Mouse (Mus musculus) layer of hippocampus, postnatal 36 days (tissue): Measurements from ENCODE around the gene Ccn2. TPM values are rescaled to one million over a fixed set of nuclear protein-coding genes. Genes with fewer than 3 reads are reported as not detected.
"Not testable (repeated sequence)": the region's sequence is repeated elsewhere in the genome, so short reads cannot be mapped to it uniquely, and the experiment has no call there.

Experiments
- DNase-seq, 2 experiments: peaks; one replicate each; pipeline ENCODE4 v3.0.0; 2022
- total RNA-seq, 2 experiments: library from RNA; stranded (reverse); gene quantifications; 2 replicates each; pipeline ENCODE4 v1.2.3; 2021

The Ccn2 gene
- total RNA-seq, 2 experiments from 2014 or later: 6.3 to 8.3 TPM

GRCm38 (mm10) chr10:24603727-24604126 lies 8.5 kb downstream of the Ccn2 start:
- no peak for DNase-seq

GRCm38 (mm10) chr10:24609146-24609545 lies 13.9 kb downstream of the Ccn2 start:
- DNase-seq: no peak

- no peak for DNase-seq
Measured at GRCm38 (mm10) chr10:24609766-24610165, 14.5 kb downstream of the Ccn2 start.

GRCm38 (mm10) chr10:24614726-24615125 lies 19.5 kb downstream of the Ccn2 start:
- DNase-seq: no peak

DNA sequence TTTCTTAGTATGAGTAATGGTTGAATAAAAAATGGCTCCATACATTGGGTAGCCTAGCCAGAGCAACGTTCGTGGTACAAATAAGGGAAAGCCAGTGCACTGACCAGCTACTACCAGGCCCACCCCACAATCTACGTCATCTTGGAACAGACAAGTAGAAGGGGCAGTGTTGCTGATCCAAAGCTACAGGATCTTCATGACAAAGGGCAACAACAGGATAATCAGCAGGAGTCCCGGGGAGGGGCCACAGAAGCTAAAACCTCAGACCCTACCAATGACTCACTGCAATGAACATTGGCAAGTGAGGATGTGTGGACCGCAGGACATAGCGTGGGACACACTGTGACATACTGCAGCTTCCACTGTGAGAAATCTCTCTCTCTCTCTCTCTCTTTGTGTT lies 20.6 kb downstream of the Ccn2 start:
- DNase-seq: no peak

DNA sequence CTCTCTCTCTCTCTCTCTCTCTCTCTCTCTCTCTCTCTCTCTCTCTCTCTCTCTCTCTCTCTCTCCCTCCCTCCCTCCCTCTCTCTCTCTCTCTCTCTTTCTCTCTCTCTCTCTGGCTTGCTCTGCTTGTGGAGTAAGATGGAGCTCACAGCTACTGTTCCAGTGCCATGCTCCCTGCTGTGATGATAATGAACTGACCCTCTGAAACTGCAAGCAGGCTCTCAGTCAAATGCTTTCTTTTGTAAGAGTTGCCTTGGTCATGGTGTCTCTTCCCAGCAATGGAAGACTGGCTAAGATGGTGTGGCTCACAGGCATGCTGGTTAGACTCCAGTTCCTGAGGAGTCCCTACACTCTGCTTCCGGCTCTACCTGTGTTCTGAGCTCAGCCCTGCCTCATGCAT lies 21.3 kb downstream of the Ccn2 start:
- DNase-seq: not testable (repeated sequence)

GRCm38 (mm10) chr10:24621572-24621971 lies 26.3 kb downstream of the Ccn2 start:
- DNase-seq: peak in 1 of 2 experiments; percentile 34

DNA sequence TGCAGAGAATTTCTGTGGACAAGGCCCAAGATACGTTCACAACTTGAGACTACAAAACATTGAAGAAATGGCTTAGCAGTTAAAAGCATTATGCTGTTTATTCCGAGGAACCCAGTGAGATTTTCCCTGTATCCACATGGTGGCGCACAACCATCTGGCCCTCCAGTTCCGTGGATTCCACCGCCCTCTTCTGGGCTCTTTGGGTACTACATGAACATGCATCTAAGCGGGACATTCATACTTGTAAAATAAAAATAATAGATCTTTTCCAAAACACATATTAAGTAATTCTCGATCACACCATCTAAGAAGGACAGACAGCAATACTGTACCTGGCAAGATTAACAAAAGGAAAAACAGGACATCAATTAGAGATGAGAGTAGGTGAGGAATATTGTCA lies 27.3 kb downstream of the Ccn2 start:
- DNase-seq: no peak

DNA sequence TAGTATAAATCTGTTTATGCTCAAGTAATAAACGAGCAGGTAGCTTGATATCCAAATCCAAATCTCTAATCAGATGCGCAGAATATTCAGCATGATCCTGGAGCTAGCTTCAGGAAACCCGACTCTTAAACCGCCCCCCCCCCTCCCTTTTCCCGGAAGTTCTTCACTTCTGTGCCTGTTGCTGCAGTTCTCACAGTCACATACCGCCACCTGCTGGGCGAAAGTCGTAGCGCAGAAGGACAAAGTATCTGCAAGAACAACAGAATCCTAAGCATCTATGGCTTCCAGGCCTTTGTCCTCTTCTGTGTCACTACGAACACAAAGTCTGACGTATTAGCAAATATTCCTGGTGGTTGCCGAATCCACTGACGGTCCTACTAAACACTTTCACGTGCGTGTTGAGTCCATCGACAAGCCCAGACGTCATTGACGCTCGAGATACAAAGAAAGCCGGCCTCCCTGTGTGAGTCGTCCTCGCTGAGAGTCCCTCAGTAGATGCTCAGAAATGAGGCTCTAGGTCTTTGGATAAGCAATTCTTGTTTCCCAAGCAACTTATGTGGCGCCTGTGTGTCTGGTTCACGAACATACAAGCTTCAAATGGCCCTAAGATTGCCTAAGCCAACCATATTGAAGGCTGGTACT lies 29.9 kb downstream of the Ccn2 start:
- peak; percentile 70 to 71 for DNase-seq

- no peak for DNase-seq
Measured at GRCm38 (mm10) chr10:24627262-24627661, 32.0 kb downstream of the Ccn2 start.

DNA sequence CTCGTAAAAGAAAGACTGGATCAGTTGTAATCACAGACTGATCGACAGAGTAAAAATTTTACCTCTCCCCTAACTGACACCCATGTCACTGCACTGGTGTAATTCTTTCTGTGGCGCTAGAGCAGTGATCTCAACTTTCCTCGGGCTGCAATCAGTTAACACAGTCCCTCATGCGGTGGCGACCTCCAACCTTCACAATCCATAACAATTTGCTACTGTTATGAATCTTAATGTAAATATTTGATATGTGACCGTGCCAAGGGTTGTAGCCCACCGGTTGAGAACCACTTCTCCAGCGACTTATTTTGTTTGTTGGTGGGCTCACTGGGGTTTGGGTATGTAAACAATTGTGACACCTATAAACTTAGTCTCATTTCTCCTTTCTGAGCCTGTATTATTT lies 33.2 kb downstream of the Ccn2 start:
- DNase-seq: no peak

DNA sequence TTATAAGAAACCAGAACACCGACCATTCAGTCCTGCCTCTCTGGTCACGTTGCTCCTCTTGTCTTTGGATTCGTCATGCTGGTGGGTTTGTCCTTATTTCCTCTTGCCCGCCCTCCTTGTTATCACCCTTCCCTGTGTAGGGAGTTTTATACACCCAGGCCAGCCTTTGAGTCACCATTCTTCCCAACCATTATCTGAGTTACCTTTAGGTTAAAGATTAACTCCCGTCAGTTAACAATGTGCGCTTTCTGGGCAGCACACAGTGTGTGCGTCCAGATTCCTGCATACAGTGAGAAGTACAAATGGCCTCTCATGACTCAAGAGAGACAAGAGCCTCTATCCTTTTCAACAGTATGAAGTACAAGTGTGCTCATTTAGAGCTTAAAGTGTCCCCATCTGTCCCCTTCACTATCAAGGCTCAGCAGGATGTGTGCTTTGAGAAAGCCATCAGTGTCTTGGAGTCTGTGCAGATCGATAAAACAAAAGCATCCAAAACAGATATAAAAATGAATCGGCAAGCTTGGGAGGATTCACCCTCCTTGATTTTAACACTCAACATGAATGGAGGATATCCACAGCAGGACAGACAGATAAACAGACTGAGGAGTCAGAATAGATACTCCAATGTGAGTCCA lies 34.0 kb downstream of the Ccn2 start:
- DNase-seq: no peak

DNA sequence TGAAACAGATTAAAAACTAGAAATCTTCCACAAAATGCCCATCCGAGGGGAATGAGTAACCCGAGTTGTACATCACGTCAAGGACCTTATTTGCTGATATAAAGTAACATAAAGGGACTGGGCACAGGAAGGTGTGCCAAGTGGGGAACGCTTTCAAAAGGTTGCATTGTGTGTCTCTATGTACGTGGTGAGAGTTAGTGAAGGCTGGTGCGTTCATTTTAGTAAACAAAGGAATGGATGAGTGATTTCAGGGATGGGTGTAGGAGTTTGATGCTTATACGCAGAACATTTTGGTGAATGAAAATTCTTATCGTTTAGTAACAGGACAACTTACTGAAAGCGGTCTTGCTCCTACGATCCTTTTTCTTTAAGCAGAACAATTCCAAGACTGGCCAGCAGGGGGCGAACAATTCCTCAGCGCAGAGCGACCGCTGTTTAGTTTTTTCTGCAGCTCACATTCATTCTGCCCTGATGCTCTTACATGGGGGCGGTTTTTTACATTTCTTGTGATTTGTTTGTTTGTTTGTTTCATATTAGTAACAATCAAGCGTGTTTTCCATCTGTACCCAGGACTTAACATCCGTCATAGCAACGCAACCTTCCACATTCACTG lies 35.3 kb downstream of the Ccn2 start:
- peak; percentile 56 to 77 for DNase-seq

DNA sequence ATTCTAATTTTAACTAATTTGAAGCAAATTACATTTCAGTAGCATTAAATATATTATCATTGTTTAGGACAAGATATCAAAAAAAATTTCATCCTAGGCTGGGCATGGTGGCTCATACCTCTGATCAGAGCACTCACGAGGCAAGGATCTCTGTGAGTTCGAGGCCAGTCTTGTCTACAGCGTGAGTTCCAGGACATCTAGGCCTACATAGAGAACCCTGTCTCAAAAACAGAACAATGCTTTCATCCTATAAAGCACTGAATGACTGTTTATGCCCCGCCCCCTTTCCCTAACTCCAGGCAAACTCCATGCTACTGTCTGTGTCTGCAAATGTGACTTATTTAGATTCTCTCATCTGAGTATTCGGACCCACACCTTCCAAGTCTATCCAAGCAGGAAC lies 35.9 kb downstream of the Ccn2 start:
- DNase-seq: no peak

DNA sequence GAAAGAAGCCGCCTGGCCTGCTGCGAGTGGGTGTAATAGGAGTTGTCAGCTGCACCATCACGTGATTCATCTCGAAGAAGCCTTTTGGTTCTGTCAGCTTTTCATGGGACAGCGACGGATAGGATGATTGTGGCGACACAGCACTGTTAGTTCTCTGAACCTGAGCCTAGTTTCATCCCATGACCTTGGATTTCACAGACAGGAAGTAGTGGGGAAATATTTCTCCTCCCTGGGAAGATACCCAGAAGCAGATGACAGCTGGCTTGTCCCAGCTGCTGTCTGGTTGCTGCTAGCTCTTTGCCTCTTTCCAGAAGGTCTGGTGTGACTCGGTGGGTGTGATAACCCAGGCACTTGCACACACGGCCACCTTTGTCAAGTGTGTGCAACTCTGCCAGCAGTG lies 39.0 kb downstream of the Ccn2 start:
- no peak for DNase-seq

GRCm38 (mm10) chr10:24635331-24635815 lies 40.1 kb downstream of the Ccn2 start:
- no peak for DNase-seq

- DNase-seq: no peak
Measured at GRCm38 (mm10) chr10:24635884-24636283, 40.6 kb downstream of the Ccn2 start.

DNA sequence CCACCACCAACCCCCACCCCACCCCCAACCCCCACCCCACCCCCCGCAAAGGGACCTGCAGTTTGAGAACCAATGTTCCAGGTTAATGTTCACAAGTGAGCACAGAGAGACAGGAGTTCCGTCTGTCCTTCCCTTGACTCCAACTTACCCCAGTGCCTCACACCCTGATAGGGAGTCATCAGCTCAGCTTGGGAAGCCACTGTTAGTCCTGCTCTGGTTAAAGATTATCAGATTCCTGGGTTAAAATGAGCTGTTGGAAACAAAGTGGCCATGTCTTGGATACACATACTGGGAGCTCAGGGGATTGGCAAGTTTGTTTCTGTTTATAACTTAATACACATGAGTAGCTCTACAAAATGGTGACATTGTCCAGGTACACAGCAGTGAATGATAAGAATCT lies 41.7 kb downstream of the Ccn2 start:
- DNase-seq: no peak

DNA sequence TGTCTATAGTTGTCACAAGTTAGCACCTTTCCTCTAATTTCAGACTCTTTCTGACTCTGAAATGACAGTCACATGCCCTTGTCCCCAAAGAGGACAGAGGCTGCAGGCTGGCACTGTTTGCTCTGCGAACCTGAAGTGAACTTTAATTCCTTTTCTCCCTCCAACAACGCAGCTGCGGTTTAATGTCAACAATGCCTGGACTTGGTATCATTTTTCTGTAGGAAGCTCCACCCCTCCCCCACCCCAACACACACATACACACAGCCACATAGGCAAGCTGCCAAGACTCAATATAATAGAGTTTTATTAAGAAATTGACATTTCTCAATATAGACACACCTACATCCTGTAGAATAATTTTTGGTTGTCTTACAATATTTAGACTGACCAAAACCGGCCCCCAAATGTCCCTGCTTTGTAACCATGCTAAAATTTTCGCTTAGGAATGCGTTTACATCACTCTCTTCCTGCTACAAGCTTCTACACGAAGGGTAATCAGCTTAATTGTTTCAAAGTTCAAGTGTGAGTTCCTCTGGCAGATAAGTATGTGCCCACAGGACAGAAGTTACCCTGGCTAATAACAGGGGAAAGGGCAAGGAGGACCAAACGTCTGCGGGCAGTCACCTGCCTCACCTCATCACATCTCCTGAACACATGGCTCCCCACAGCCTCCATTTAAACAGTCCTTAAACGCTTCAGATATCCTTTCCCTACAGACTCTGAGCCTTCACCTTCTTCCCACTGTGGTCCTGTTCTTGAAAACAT lies 43.2 kb downstream of the Ccn2 start:
- DNase-seq: no peak

DNA sequence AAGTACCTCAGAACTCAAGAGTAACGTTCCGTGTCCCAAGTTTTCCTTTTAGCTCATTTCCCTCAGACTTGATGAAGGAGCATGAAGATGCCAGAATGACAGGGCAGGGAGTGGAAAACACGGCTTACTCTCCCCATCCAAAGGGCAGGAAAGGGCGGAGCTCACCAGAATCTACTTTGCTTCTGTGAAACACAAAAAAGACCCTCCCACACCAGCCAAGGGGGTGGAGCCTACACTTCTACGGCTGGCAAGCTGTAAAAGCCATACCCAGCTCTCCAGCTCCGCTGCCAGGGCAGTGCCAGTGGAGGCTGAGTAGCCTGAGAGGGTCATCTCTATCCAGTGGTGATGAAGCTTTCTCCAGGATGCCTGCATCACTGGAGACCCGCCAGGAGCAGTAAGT lies 44.4 kb downstream of the Ccn2 start:
- DNase-seq: no peak

DNA sequence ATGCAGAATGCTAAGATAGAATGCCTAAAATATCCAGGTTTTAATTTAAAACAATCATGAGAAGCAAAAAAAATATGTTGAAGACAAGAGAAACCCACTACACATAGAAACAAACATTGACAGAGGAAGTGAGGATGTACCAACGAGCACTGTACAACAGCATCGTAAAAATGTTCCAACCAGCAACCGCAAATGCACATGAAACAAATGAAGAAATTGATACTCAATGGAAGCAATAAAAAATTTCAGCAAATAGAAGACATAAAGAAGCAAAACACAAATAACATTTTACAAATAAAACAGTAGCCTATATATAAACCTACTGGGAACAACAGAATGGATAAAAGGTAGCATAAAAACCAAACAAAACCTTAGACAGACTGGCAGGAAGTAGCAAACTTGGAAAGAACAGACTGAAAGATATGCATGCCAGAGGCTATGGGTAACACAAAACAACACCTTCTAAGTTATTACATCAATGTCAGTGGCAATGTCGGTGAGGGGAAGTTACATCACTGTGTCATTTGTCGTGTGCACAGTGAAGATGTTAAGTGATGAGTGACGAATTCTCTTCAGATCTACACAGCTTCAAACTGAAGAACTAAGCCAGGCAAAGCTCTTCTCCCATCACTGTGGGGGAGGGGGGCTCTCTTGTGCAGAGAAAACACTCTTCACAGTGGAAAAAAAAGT lies 45.1 kb downstream of the Ccn2 start:
- no peak for DNase-seq

DNA sequence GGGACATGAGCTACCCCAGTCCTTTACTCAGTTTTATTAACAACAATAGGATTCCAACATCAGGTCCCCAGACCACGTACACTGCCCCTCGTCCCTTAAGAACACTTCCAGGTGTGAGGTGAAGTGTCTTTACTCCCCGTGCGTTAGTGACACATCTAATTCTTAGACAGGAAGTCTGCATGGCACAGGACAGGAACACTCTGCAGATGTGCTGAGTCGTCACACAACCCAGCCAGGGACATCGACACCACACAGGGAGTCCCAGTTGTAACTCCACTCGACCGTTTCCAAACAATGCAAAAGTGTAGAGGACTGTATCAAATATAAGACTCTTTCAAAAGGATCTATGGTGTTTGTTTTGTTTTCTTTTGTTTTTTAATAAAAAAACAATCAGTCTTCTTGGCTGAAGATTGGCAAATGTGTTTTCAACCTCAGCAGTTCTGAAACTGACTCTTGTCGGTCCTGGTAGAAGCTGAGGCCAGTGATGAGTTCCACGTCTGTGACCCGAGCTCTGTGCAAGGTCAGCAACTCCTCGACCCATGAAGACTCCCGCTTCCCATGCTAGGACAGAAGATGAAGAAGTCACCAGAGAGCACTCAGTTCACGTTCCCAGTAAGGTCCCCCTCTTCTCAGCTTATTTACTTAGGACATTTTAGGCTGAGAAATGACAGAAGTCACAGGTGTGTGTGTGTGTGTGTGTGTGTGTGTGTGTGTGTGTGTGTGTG lies 46.3 kb downstream of the Ccn2 start:
- no peak for DNase-seq
